Mouse (Mus musculus): Measurements from ENCODE around the gene Gfap.

Gfap gene

GRCm38 (mm10) chr11:102837385-102837784, 63.3 kb downstream of the Gfap start:
- no peak for DNase-seq (ENCODE audit: low read depth, low spot score)

Measured in R1 (cell line).